Mouse (Mus musculus) skeletal muscle tissue, adult 2 months (tissue): ENCODE data around the gene Tcf25.
A peak's percentile ranks its signal among the peaks of the same experiment; 100 is the strongest.
"Not testable (repeated sequence)": the region's sequence is repeated elsewhere in the genome, so short reads cannot be mapped to it uniquely, and the experiment has no call there.

Source experiments
- DNase-seq: peaks from one replicate; pipeline ENCODE4 v3.0.0-alpha.2; 2012; ENCODE audit warnings: low read depth, low spot score

Gene Tcf25

GRCm38 (mm10) chr8:123428939-123429721, 55.6 kb downstream of the Tcf25 start:
- DNase-seq: no peak

- not testable (repeated sequence) for DNase-seq
These were observed 56.1 kb downstream of the Tcf25 start for GRCm38 (mm10) chr8:123429722-123430013.

- DNase-seq: not testable (repeated sequence)
These were observed 57.4 kb downstream of the Tcf25 start for GRCm38 (mm10) chr8:123430936-123431335.

- no peak for DNase-seq
These were observed 58.2 kb downstream of the Tcf25 start for GRCm38 (mm10) chr8:123431616-123432365.

GRCm38 (mm10) chr8:123432381-123432780, 58.8 kb downstream of the Tcf25 start:
- no peak for DNase-seq

GRCm38 (mm10) chr8:123433241-123433974, 59.9 kb downstream of the Tcf25 start:
- DNase-seq: not testable (repeated sequence)

GRCm38 (mm10) chr8:123441788-123442187, 68.2 kb downstream of the Tcf25 start:
- no peak for DNase-seq

GRCm38 (mm10) chr8:123442351-123442750, 68.8 kb downstream of the Tcf25 start:
- DNase-seq: no peak

- DNase-seq: peak; percentile 77
These were observed 69.5 kb downstream of the Tcf25 start for GRCm38 (mm10) chr8:123442871-123443575.

- DNase-seq: no peak
These were observed 70.0 kb downstream of the Tcf25 start for GRCm38 (mm10) chr8:123443576-123443921.

- no peak for DNase-seq
These were observed 70.6 kb downstream of the Tcf25 start for GRCm38 (mm10) chr8:123444131-123444530.

GRCm38 (mm10) chr8:123445981-123446380, 72.4 kb downstream of the Tcf25 start:
- DNase-seq: no peak

GRCm38 (mm10) chr8:123446799-123447198, 73.2 kb downstream of the Tcf25 start:
- DNase-seq: no peak

- no peak for DNase-seq
These were observed 77.2 kb downstream of the Tcf25 start for GRCm38 (mm10) chr8:123450783-123451182.

- not testable (repeated sequence) for DNase-seq
These were observed 78.2 kb downstream of the Tcf25 start for GRCm38 (mm10) chr8:123451747-123452146.

GRCm38 (mm10) chr8:123452149-123452548, 78.6 kb downstream of the Tcf25 start:
- DNase-seq: no peak

GRCm38 (mm10) chr8:123453291-123453690, 79.7 kb downstream of the Tcf25 start:
- no peak for DNase-seq
